Mouse (Mus musculus): Measurements from ENCODE around the gene Mki67.

DNA sequence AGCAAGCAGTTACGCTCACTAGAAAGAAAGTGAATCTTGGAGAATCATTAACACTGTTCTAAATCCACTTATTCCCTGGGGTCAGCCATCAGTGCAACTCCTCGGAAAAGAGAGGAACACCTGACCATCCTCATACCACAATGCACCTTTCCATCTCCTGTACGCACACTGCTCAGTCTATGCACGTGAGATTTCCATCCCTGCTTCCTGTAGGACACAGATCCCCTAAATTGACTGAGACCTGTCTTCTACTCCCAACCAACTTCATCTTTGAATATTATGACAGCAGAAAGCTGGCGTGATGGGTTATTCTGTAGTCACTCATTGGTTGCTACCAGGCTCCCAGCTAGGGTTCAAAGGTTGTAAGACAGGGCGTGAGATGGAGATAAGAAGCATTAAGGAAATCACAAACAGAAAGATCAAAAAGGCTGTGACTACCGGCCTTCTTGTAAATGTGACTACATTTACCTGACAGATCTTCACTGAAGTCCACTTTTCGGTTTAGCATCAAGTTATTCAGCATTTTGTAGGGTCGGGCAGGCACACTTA is 12.5 kb downstream of the Mki67 start:
- no peak for TF ChIP-seq EP300 (IDR thresholded peaks at IDR 0.05; ENCODE audit: low read depth)
- no peak for TF ChIP-seq CTCF (IDR thresholded peaks at IDR 0.05; ENCODE audit: low read depth)

Data from liver, embryonic 14.5 days (tissue).